Mouse (Mus musculus) telencephalon, adult 2 months (tissue): ENCODE measurements around the gene Tmem107.
A peak's percentile ranks its signal among the peaks of the same experiment; 100 is the strongest.
"Not testable (repeated sequence)": the region's sequence is repeated elsewhere in the genome, so short reads cannot be mapped to it uniquely, and the experiment has no call there.

ENCODE experiments used
- DNase-seq: peaks from one replicate; pipeline ENCODE4 v3.0.0-alpha.2; 2011; ENCODE audit warnings: low read depth, low spot score

Gene Tmem107

DNA sequence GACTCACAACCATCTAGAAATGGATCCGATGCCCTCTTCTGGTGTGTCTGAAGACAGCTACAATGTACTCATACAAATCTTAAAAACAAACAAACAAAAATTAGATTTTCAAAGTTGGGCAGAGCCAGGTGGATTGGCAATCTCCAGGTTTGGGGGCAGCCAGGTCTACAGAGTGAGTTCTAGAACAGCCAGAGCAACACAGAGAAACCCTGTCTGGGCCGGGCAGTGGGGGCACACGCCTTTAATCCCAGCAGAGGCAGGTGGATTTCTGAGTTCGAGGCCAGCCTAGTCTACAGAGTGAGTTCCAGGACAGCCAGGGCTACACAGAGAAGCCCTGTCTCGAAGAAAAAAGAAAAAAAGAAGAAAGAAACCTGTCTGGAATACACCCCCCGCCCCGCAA, 23.2 kb downstream of the Tmem107 start:
- DNase-seq = not testable (repeated sequence)

- DNase-seq = peak; percentile 100
Observed at GRCm38 (mm10) chr11:69094697-69095429, 24.3 kb downstream of the Tmem107 start, which contains the start of gene Per1. Per1 (plus strand) TSS chr11:69095217.

- no peak for DNase-seq
Observed at GRCm38 (mm10) chr11:69095511-69096231, 25.1 kb downstream of the Tmem107 start.

- no peak for DNase-seq
Observed at GRCm38 (mm10) chr11:69096360-69096986, 25.9 kb downstream of the Tmem107 start.

DNA sequence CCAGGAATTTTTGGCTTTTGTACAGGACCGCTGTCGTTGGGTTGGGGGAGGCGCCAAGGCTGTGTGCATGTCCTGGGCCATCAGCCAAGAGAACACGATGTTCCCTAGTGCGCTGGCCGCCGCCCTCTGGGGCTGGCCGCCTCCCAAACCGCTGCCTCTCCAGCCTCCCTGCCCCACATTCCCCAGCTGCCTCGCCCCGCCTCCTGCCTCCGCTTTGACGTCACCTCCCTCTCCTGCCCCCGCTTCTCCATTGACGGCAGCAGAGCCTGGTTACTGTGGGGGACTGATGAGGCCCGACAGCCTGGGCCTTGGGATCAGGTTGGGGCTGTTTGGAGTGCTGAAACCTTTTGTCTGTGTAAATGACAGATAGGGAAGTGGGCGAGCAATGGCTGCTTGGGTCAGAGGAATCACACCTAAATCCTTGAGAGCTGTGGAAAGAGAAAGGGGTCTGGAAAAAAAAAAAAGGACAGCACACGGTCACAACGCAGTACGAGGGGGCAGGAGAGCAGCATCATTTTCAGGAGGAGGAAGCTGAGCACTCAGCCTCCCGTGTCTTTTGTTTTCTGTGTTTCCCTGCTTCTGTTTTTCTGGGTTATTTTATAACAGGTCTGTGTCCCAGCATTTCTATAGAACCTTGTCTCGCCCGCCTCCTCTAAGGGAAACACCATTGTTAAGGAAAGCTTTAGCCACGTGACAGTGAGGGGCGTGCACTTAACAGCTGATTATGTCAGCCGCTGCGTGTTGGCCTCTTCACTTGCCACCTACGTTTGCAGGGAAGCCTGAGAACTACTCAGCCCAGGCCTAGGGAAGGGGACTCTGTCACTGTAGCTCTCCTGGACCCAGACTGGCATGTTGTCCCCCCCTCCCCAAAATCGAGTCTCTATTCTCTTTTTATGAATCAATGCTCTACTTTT, 26.6 kb downstream of the Tmem107 start:
- DNase-seq = peak; percentile 93

GRCm38 (mm10) chr11:69098039-69098761, 27.6 kb downstream of the Tmem107 start:
- DNase-seq = no peak

GRCm38 (mm10) chr11:69098762-69099091, 28.1 kb downstream of the Tmem107 start:
- peak; percentile 94 for DNase-seq

GRCm38 (mm10) chr11:69099177-69099914, 28.7 kb downstream of the Tmem107 start:
- DNase-seq = no peak

- DNase-seq = peak; percentile 93
Observed at GRCm38 (mm10) chr11:69099915-69100345, 29.3 kb downstream of the Tmem107 start.

GRCm38 (mm10) chr11:69100639-69101360, 30.2 kb downstream of the Tmem107 start:
- DNase-seq = no peak

GRCm38 (mm10) chr11:69101604-69102402, 31.2 kb downstream of the Tmem107 start:
- no peak for DNase-seq

DNA sequence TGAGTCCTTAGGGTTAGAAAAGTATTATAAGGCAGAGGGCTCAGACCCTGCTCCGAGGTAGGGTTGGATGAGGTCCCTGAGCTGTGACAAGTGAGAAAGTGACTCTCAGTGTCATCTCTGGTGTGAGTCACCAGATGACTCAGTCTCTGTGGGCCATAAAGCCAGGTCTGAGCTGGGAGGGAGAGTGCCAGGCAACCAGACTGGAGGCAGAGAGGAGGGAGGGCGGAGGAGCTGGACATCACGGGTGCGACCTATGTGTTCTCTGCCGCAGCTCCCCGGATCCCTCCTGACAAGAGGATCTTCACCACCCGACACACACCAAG, 31.8 kb downstream of the Tmem107 start:
- no peak for DNase-seq

DNA sequence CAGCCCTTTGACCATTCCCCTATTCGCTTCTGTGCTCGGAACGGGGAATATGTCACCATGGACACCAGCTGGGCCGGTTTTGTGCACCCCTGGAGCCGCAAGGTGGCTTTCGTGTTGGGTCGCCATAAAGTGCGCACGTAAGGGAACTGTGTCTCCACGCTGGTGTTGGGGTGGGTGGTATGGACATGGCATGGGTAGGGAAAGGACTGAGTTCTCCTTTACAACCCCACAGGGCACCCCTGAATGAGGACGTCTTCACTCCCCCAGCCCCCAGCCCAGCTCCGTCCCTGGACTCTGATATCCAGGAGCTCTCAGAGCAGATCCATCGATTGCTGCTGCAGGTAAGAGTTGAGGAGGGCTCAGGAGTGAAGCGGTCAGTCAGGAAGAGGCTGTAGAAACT, 32.5 kb downstream of the Tmem107 start:
- DNase-seq = no peak

- DNase-seq = no peak
Observed at GRCm38 (mm10) chr11:69103531-69104435, 33.2 kb downstream of the Tmem107 start.

DNA sequence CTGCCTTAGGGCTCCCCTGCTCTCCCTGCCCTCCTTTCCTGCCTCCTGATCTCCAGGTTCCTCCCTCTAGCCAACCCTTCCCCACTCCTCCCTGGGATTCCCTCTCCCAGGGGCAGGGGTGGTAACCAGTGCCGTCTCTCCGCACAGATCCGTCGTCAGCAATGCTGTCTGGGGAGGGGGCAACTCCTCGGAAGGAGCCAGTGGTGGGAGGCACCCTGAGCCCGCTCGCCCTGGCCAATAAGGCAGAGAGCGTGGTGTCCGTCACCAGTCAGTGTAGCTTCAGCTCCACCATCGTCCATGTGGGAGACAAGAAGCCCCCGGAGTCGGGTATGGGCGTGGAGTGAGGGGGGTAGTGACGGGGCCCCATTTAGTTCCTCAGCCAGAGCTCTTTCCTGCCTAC, 33.9 kb downstream of the Tmem107 start:
- DNase-seq = no peak

DNA sequence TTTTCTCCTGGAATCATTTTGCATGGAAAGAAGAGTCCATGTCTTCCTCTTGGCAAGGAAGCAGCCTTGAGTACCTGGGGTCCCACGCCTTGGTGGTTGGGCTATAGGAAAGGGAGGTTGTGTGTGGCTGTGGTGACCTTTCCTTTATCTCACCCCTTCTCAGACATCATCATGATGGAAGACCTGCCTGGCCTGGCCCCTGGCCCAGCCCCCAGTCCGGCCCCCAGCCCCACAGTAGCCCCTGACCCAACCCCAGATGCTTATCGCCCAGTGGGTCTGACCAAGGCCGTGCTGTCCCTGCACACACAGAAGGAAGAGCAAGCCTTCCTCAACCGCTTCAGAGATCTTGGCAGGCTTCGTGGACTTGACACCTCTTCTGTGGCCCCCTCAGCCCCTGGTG, 34.6 kb downstream of the Tmem107 start:
- no peak for DNase-seq

- DNase-seq = no peak
Observed at GRCm38 (mm10) chr11:69105796-69106195, 35.2 kb downstream of the Tmem107 start.

- DNase-seq = no peak
Observed at GRCm38 (mm10) chr11:69106299-69106698, 35.7 kb downstream of the Tmem107 start.
